Mouse (Mus musculus): ENCODE results near the gene Krt32. TPM values are rescaled to one million over a fixed set of nuclear protein-coding genes. Genes with fewer than 3 reads are reported as not detected.

The Krt32 gene
- total RNA-seq, 2 experiments from 2014 or later, result not detected

DNA sequence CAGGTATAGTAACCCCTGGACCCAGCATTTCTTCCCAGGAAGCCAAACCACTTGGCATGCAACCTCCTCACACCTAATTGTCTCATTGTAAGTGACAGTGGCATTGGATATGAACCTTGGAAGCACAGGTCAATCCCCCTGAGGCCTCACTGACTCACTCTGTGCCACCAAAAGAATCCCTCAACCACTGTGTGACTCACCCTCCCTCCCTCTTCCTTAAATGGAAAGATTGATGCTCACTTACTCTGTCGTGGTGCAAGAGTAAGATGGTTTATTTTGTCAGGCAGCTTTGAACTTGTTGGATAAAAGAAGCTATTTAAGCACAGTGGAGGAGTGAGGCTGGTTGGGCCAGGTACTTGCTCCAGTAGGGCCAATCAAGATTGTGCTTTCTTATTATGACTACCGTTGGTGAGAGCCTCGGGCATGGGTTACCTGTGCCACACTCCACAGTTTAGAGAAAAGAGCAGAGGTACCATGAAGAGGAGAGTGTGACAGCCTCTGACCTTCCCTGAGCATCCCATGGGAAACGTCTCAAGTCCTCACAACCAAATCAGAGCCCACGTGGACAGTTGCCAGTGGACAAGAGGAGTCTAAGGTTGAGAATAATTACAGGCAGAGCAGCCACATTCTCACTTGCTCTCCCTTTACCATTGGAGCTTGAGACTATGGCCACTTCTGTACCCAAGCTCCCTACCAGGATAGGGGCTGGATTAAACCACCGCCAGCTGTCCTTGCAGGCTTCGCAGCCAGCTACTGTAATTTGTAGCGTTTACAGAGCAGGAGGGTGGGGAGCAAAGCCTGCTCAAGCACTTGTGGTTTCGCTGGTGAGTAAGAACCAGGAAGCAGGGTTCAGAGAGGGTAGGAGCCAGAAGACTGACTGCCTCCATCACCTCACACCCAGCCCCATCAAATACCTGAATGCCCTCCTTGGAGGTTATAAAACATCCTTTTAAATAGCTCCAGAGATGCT lies 32.1 kb downstream of the Krt32 start:
- peak in 1 of 2 experiments; percentile 6 for DNase-seq (ENCODE audit: low spot score in 2 of 2)

DNA sequence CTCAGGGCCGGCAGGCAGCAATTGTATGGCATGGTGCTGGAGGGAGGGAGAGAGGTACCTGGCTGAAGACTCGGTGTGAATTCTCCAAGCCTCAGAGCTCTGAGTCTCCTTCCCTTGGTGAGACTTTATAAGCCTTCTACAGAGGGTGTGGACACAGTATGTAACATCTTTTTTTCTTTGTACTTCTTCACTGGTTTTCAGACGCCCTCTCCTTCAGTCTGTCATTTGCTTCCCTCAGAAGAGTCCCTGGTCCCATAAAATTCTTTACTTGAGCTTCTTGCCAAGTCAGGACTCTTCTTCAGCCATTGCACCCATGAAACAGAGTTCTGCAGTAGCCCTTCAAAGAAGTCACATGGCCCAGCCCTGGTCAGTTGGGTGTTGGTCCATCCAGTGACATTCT lies 37.6 kb downstream of the Krt32 start, which contains the start of gene Krt31:
TSS of gene Krt31 (minus strand) at position 101 of the 400 bp plus-strand sequence.
- DNase-seq (ENCODE audit: low spot score in 2 of 2), result no peak

DNA sequence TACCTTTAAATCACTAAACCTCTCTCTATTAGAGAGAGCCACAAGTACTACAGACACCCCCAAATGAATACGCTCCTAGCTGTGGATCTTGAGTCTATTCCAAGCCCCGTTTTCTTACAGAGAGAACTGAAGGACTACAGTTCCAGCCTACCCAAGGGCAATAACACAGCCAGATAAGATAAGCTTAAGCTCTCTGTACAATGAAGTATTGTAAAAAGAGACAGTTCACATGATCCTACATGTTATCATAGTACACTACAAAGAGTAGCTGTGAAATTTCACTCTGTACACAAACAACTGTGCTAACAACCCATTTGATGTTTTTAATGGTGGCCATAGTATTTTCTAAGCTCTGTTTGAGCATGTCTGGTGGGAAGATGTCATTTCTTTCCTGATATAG lies 40.8 kb downstream of the Krt32 start:
- no peak for DNase-seq (ENCODE audit: low spot score in 2 of 2)

DNA sequence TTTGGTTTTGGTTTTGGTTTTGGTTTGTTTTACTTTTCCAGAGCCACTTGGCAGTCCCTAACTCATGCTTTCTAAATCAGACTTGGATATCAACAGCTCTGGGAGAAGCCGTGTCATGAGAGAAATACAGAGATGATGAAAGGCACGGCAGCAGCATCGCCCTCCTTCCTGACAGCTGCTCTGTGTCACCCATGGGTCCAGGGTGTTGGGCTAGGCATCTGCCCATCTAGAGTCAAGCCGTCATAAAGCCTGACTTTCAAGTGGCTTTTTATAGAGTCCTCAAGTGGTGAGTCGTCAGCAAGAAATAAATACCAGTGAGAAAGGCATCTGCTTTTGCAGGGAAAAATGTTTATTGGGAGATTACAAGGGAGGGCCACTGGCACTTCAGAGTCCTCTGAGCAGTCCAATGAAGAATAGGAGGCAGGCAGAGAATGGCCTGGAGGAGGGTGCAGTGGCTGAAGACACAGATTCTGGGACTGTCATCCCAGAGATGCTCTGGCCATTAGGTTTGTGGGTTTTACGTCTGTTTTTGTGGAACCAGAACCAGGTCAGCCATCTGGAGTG lies 41.6 kb downstream of the Krt32 start:
- no peak for DNase-seq (ENCODE audit: low spot score in 2 of 2)

DNA sequence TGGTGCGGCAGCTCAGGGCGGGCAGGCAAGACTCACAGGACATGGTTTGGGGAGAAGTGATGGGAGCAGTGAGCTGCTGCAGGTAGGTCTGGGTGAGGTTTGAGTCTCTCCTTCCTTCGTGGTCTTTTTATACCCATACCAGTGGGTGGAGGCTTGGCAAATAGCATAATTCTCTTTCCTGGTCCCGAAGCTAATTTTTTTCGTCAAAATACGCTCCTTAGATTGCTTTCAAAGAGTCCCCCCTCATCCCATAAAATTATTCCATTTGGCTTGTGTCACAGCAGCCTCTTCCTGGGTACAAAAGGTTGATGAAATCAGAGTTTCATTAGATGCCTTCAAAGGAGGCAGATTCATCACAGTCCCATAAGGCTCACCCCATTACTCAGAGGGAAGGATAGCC lies 46.6 kb downstream of the Krt32 start, which contains the start of gene Krt34:
TSS of gene Krt34 (minus strand) at position 101 of the 400 bp plus-strand sequence.
- no peak for DNase-seq (ENCODE audit: low spot score in 2 of 2)

Other genes with a start within 250 kb of the Krt32 start
- not detected for gene Krtap4-16, start 236.6 kb downstream of the Krt32 start, total RNA-seq (2021)
- not detected for gene Gm11568, start 230.3 kb downstream of the Krt32 start, total RNA-seq (2021)
- not detected for gene Gm11559, start 223.8 kb downstream of the Krt32 start, total RNA-seq (2021)
- gene Krtap9-1, start 214.8 kb downstream of the Krt32 start, total RNA-seq (2021), result not detected
- gene Gm11567, start 209.0 kb downstream of the Krt32 start, total RNA-seq (2021), result not detected
- gene Krtap31-1, start 180.3 kb downstream of the Krt32 start, total RNA-seq (2021), result not detected
- gene Gm11565, start 173.5 kb downstream of the Krt32 start, total RNA-seq (2021), result not detected
- gene Krtap31-2, start 151.9 kb downstream of the Krt32 start, total RNA-seq (2021), result not detected
- not detected for gene Krtap9-5, start 139.8 kb downstream of the Krt32 start, total RNA-seq (2021)
- not detected for gene Krtap29-1, start 109.2 kb downstream of the Krt32 start, total RNA-seq (2021)
- not detected for gene Krtap16-1, start 101.6 kb downstream of the Krt32 start, total RNA-seq (2021)
- not detected for gene Krtap17-1, start 94.2 kb downstream of the Krt32 start, total RNA-seq (2021)
- not detected for gene Krt33a, start 72.0 kb downstream of the Krt32 start, total RNA-seq (2021)
- gene Krt33b, start 58.4 kb downstream of the Krt32 start, total RNA-seq (2021), result not detected
- gene Krt34, start 46.7 kb downstream of the Krt32 start, total RNA-seq (2021), result not detected
- gene Krt31, start 37.7 kb downstream of the Krt32 start, total RNA-seq (2021), result not detected
- gene Krt35, start 8.0 kb upstream of the Krt32 start, total RNA-seq (2021), result not detected
- under 1 TPM; 0.43 to 0.51 TPM for gene Krt36, start 17.4 kb upstream of the Krt32 start, total RNA-seq (2021)
- not detected for gene Krt13, start 33.3 kb upstream of the Krt32 start, total RNA-seq (2021)
- not detected for gene Krt15, start 47.7 kb upstream of the Krt32 start, total RNA-seq (2021)
- 1 to 10 TPM; 2.2 to 5.9 TPM for gene Krt19, start 60.4 kb upstream of the Krt32 start, total RNA-seq (2021)
- not detected for gene Krt9, start 105.0 kb upstream of the Krt32 start, total RNA-seq (2021)
- gene Krt14, start 119.3 kb upstream of the Krt32 start, total RNA-seq (2021), result under 1 TPM in 1 of 2 experiments, not detected in 1; 0.54 TPM
- gene Krt16, start 160.7 kb upstream of the Krt32 start, total RNA-seq (2021), result not detected
- gene Krt17, start 172.8 kb upstream of the Krt32 start, total RNA-seq (2021), result not detected
- gene Krt42, start 181.6 kb upstream of the Krt32 start, total RNA-seq (2021), result not detected
- 1,000 to 10,000 TPM; 1,436 to 1,462 TPM for gene Eif1, start 231.7 kb upstream of the Krt32 start, total RNA-seq (2021)
- not detected for gene Gast, start 246.2 kb upstream of the Krt32 start, total RNA-seq (2021)